Mouse (Mus musculus): ENCODE data around the gene Lmtk3. TPM values are rescaled to one million over a fixed set of nuclear protein-coding genes. Genes with fewer than 3 reads are reported as not detected.

Gene Lmtk3
- polyA plus RNA-seq, 1 experiment from 2014 or later: 10.9 TPM

- Histone ChIP-seq H3K27ac (no peak overlapping the region), H3K27me3 (replicated peaks) (no peaks in the 10 kb centered on the region; the same call in 1 of the 2 replicates), H3K4me1 (no peaks in the 10 kb centered on the region), H3K4me2 (replicated peaks) (no peak overlapping the region), H3K36me3 (no peaks in the 10 kb centered on the region), H3K4me3 (no peak overlapping the region), H3K9me3 (no peaks in the 10 kb centered on the region), H3K9ac (no peak overlapping the region)
- ATAC-seq (ENCODE audit: low FRiP score, low read depth): no peak
- WGBS: 89% methylated on average over 10 of the region's 10 CpGs
Observed at GRCm38 (mm10) chr7:45842950-45843744, 59.6 kb downstream of the Lmtk3 start.

GRCm38 (mm10) chr7:45848447-45849027 is 65.0 kb downstream of the Lmtk3 start:
- no peak overlapping the region for H3K4me3 ChIP-seq
- 20% methylated on average over 6 of the region's 6 CpGs for WGBS
- no peak for ATAC-seq (ENCODE audit: low FRiP score, low read depth)
- no peaks in the 10 kb centered on the region for H3K4me1 ChIP-seq
- H3K27me3 ChIP-seq (replicated peaks): 0 out of 2 replicates have a peak, but pooled peaks cover 4% of the 10 kb centered on the region
- no peak overlapping the region for H3K9ac ChIP-seq
- no peak overlapping the region for H3K4me2 ChIP-seq (replicated peaks)
- H3K36me3 ChIP-seq: no peaks in the 10 kb centered on the region
- no peak overlapping the region for H3K27ac ChIP-seq
- no peaks in the 10 kb centered on the region for H3K9me3 ChIP-seq

- 73% methylated on average over 3 of the region's 3 CpGs for WGBS
- Histone ChIP-seq H3K27me3 (replicated peaks) (peaks cover 11% of the 10 kb centered on the region; the same call in 1 of the 2 replicates), H3K9ac (no peak overlapping the region), H3K4me2 (replicated peaks) (no peak overlapping the region), H3K36me3 (no peaks in the 10 kb centered on the region), H3K9me3 (no peaks in the 10 kb centered on the region), H3K27ac (no peak overlapping the region), H3K4me3 (no peak overlapping the region), H3K4me1 (no peaks in the 10 kb centered on the region)
- ATAC-seq (ENCODE audit: low FRiP score, low read depth): no peak
Observed at GRCm38 (mm10) chr7:45850661-45851060, 67.1 kb downstream of the Lmtk3 start.

GRCm38 (mm10) chr7:45853089-45853488 is 69.6 kb downstream of the Lmtk3 start:
- no peak for ATAC-seq (ENCODE audit: low FRiP score, low read depth)
- Histone ChIP-seq H3K36me3 (no peaks in the 10 kb centered on the region), H3K27ac (no peak overlapping the region), H3K27me3 (replicated peaks) (peaks cover 27% of the 10 kb centered on the region), H3K4me1 (peaks cover 10% of the 10 kb centered on the region), H3K9ac (no peak overlapping the region), H3K4me3 (no peak overlapping the region), H3K4me2 (replicated peaks) (no peak overlapping the region), H3K9me3 (no peaks in the 10 kb centered on the region)
- 90% methylated on average over 12 of the region's 12 CpGs for WGBS

Other genes starting within 250 kb of the Lmtk3 start
- 0.26 and 0.43 TPM in 2 replicates for gene Hsd17b14, start 228.8 kb upstream of the Lmtk3 start, polyA plus RNA-seq (2016; fragmentation: Nextera tagmentation; extraction: Ambion mirVana)
- 25.7 and 29.2 TPM in 2 replicates for gene Bcat2, start 213.6 kb upstream of the Lmtk3 start, polyA plus RNA-seq (2016; fragmentation: Nextera tagmentation; extraction: Ambion mirVana)
- gene Fgf21, start 168.2 kb upstream of the Lmtk3 start, polyA plus RNA-seq (2016; fragmentation: Nextera tagmentation; extraction: Ambion mirVana): not detected in 2 replicates
- gene Fut1, start 166.4 kb upstream of the Lmtk3 start, polyA plus RNA-seq (2016; fragmentation: Nextera tagmentation; extraction: Ambion mirVana): not detected in 2 replicates
- 0.23 TPM in 1 of 2 replicates, not detected in the other for gene Izumo1, start 161.9 kb upstream of the Lmtk3 start, polyA plus RNA-seq (2016; fragmentation: Nextera tagmentation; extraction: Ambion mirVana)
- gene Rasip1, start 156.2 kb upstream of the Lmtk3 start, polyA plus RNA-seq (2016; fragmentation: Nextera tagmentation; extraction: Ambion mirVana): 16.5 and 16.8 TPM in 2 replicates
- 3.5 and 4.9 TPM in 2 replicates for gene Mamstr, start 143.8 kb upstream of the Lmtk3 start, polyA plus RNA-seq (2016; fragmentation: Nextera tagmentation; extraction: Ambion mirVana)
- 0.17 and 0.20 TPM in 2 replicates for gene Fut2, start 117.3 kb upstream of the Lmtk3 start, polyA plus RNA-seq (2016; fragmentation: Nextera tagmentation; extraction: Ambion mirVana)
- 1.2 and 1.7 TPM in 2 replicates for gene Ntn5, start 99.7 kb upstream of the Lmtk3 start, polyA plus RNA-seq (2016; fragmentation: Nextera tagmentation; extraction: Ambion mirVana)
- gene Sec1, start 89.3 kb upstream of the Lmtk3 start, polyA plus RNA-seq (2016; fragmentation: Nextera tagmentation; extraction: Ambion mirVana): 1.0 and 1.2 TPM in 2 replicates
- gene Car11, start 83.9 kb upstream of the Lmtk3 start, polyA plus RNA-seq (2016; fragmentation: Nextera tagmentation; extraction: Ambion mirVana): 35.5 and 36.6 TPM in 2 replicates
- gene Dbp, start 78.7 kb upstream of the Lmtk3 start, polyA plus RNA-seq (2016; fragmentation: Nextera tagmentation; extraction: Ambion mirVana): 4.1 TPM in 2 replicates
- gene Rpl18, start 68.3 kb upstream of the Lmtk3 start, polyA plus RNA-seq (2016; fragmentation: Nextera tagmentation; extraction: Ambion mirVana): 665 and 700 TPM in 2 replicates
- gene Sphk2, start 65.7 kb upstream of the Lmtk3 start, polyA plus RNA-seq (2016; fragmentation: Nextera tagmentation; extraction: Ambion mirVana): 28.0 and 29.0 TPM in 2 replicates
- 0.94 and 1.00 TPM in 2 replicates for gene Fam83e, start 62.5 kb upstream of the Lmtk3 start, polyA plus RNA-seq (2016; fragmentation: Nextera tagmentation; extraction: Ambion mirVana)
- not detected in 2 replicates for gene Spaca4, start 57.9 kb upstream of the Lmtk3 start, polyA plus RNA-seq (2016; fragmentation: Nextera tagmentation; extraction: Ambion mirVana)
- 2.1 and 2.4 TPM in 2 replicates for gene Sult2b1, start 931 bp downstream of the Lmtk3 start, polyA plus RNA-seq (2016; fragmentation: Nextera tagmentation; extraction: Ambion mirVana)
- 305 and 308 TPM in 2 replicates for gene Cyth2, start 30.8 kb downstream of the Lmtk3 start, polyA plus RNA-seq (2016; fragmentation: Nextera tagmentation; extraction: Ambion mirVana)
- 0.86 and 0.87 TPM in 2 replicates for gene Kcnj14, start 41.0 kb downstream of the Lmtk3 start, polyA plus RNA-seq (2016; fragmentation: Nextera tagmentation; extraction: Ambion mirVana)
- 48.3 and 50.7 TPM in 2 replicates for gene Grwd1, start 47.2 kb downstream of the Lmtk3 start, polyA plus RNA-seq (2016; fragmentation: Nextera tagmentation; extraction: Ambion mirVana)
- gene Kdelr1, start 89.0 kb downstream of the Lmtk3 start, polyA plus RNA-seq (2016; fragmentation: Nextera tagmentation; extraction: Ambion mirVana): 41.8 and 54.4 TPM in 2 replicates
- gene Grin2d, start 94.6 kb downstream of the Lmtk3 start, polyA plus RNA-seq (2016; fragmentation: Nextera tagmentation; extraction: Ambion mirVana): 1.3 and 1.5 TPM in 2 replicates
- 0.22 and 0.56 TPM in 2 replicates for gene Syngr4, start 113.0 kb downstream of the Lmtk3 start, polyA plus RNA-seq (2016; fragmentation: Nextera tagmentation; extraction: Ambion mirVana)
- gene Tmem143, start 113.2 kb downstream of the Lmtk3 start, polyA plus RNA-seq (2016; fragmentation: Nextera tagmentation; extraction: Ambion mirVana): 3.9 and 4.4 TPM in 2 replicates
- gene Emp3, start 137.7 kb downstream of the Lmtk3 start, polyA plus RNA-seq (2016; fragmentation: Nextera tagmentation; extraction: Ambion mirVana): 32.8 and 33.2 TPM in 2 replicates
- 2.8 and 3.7 TPM in 2 replicates for gene Ccdc114, start 140.3 kb downstream of the Lmtk3 start, polyA plus RNA-seq (2016; fragmentation: Nextera tagmentation; extraction: Ambion mirVana)
- gene Abcc6, start 246.6 kb downstream of the Lmtk3 start, polyA plus RNA-seq (2016; fragmentation: Nextera tagmentation; extraction: Ambion mirVana): 0.22 and 0.71 TPM in 2 replicates
- gene Nomo1, start 250.0 kb downstream of the Lmtk3 start, polyA plus RNA-seq (2016; fragmentation: Nextera tagmentation; extraction: Ambion mirVana): 33.3 and 36.4 TPM in 2 replicates